Mouse (Mus musculus) embryonic facial prominence, embryonic 11.5 days (tissue): Measurements from ENCODE around the gene Orc3. TPM values are rescaled to one million over a fixed set of nuclear protein-coding genes. Genes with fewer than 3 reads are reported as not detected.

ENCODE experiments used
- ATAC-seq: fragments of 200-750 bp; cut with Nextera tagmentation; replicated peaks from 2 replicates; pipeline ENCODE4 v1.8.0; 2017; ENCODE audit warnings: low read depth; ENCODE audit not compliant: insufficient number of reproducible peaks, low FRiP score, low TSS enrichment
- DNase-seq: peaks from one replicate; pipeline ENCODE4 v3.0.0-alpha.2; 2015; ENCODE audit warnings: low spot score
- H3K27ac ChIP-seq: fragments of 300-500 bp; sonication (generic); replicated peaks from 2 replicates; pipeline ENCODE4 v1.5.1; 2014; ENCODE audit warnings: mild to moderate bottlenecking, low read depth, low read length, control low read depth
- H3K27me3 ChIP-seq: fragments of 300-500 bp; sonication (generic); 2 replicates; pipeline ENCODE4 v1.6.1; 2014; ENCODE audit warnings: mild to moderate bottlenecking, low read length, moderate library complexity, mixed read lengths; ENCODE audit not compliant: control insufficient read depth, insufficient read depth
- H3K36me3 ChIP-seq: fragments of 300-500 bp; sonication (generic); replicated peaks from 2 replicates; pipeline ENCODE4 v1.6.1; 2014; ENCODE audit warnings: low read depth, mild to moderate bottlenecking, low read length, moderate library complexity, mixed read lengths; ENCODE audit not compliant: control insufficient read depth, insufficient read depth
- H3K4me1 ChIP-seq: fragments of 300-500 bp; sonication (generic); 2 replicates; pipeline ENCODE4 v1.6.1; 2014; ENCODE audit warnings: low read length, mixed read lengths; ENCODE audit not compliant: control insufficient read depth, insufficient read depth
- H3K4me2 ChIP-seq: fragments of 300-500 bp; sonication (generic); 2 replicates; pipeline ENCODE4 v1.6.1; 2014; ENCODE audit warnings: low read depth, mild to moderate bottlenecking, control low read depth, low read length, moderate library complexity
- H3K4me3 ChIP-seq: fragments of 300-500 bp; sonication (generic); 2 replicates; pipeline ENCODE4 v1.5.1; 2014; ENCODE audit warnings: low read depth, low read length, control low read depth
- H3K9ac ChIP-seq: fragments of 300-500 bp; sonication (generic); replicated peaks from 2 replicates; pipeline ENCODE4 v1.6.1; 2014; ENCODE audit warnings: mild to moderate bottlenecking, control low read depth, low read length
- H3K9me3 ChIP-seq: fragments of 300-500 bp; sonication (generic); replicated peaks from 2 replicates; pipeline ENCODE4 v1.6.1; 2016; ENCODE audit warnings: mild to moderate bottlenecking, low read length, inconsistent platforms, mixed read lengths; ENCODE audit not compliant: control insufficient read depth
- WGBS: fragments of 180-500 bp; shearing (Covaris S2); extraction: QIAGEN DNeasy Blood & Tissue Kit; methylation state at CpG from one replicate; pipeline ENCODE4 v1.1.7; 2014; 5-methylcytosine and 5-hydroxymethylcytosine counted together
- polyA plus RNA-seq: library from polyadenylated mRNA; unstranded; fragments of >200 nt; fragmentation: Nextera tagmentation; extraction: Ambion mirVana; gene quantifications from 2 replicates; pipeline ENCODE4 v1.2.1, GENCODE M21; 2014

Orc3 gene
- polyA plus RNA-seq, 1 experiment from 2014 or later: 135 TPM

DNA sequence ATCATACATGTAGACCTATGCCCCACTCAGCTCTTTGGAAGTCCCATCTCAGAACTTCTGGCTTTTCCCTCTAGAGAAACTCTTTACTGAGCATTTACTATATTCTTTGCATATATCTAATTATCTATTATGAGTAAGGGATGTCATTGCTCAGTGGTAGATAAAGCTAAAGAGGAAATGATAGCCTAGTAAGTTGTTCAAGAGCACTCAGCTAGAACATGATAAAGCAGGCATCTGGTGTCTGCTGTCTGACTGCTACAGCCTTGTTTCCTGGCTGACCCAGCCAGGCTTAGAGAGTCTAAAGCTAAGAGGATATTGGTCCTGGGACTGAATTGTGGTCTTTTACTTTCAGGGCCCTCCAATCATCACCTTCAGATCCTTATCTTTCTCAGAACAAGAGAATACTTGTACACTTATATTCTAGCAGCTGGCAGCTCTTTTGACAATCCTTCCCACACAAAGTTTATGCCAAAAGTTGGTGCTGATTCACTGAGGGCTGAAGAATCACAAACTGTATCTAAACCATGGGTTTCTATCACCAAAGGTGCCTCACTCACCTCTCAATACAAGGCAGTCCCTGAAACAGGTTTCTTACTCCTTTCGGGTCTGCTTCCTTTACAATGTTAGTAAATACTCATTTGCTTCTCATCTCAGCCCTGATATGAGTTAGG lies 86.2 kb downstream of the Orc3 start:
- no peaks in the 10 kb centered on the region for H3K4me1 ChIP-seq
- H3K9me3 ChIP-seq: no peaks in the 10 kb centered on the region
- no peak overlapping the region for H3K4me3 ChIP-seq
- no peak for DNase-seq
- no peaks in the 10 kb centered on the region for H3K36me3 ChIP-seq
- WGBS: 81% methylated on average over 1 of the region's 1 CpGs
- H3K4me2 ChIP-seq: no peak overlapping the region
- H3K9ac ChIP-seq: no peak overlapping the region
- no peak overlapping the region for H3K27ac ChIP-seq
- no peak for ATAC-seq
- H3K27me3 ChIP-seq: no peaks in the 10 kb centered on the region

DNA sequence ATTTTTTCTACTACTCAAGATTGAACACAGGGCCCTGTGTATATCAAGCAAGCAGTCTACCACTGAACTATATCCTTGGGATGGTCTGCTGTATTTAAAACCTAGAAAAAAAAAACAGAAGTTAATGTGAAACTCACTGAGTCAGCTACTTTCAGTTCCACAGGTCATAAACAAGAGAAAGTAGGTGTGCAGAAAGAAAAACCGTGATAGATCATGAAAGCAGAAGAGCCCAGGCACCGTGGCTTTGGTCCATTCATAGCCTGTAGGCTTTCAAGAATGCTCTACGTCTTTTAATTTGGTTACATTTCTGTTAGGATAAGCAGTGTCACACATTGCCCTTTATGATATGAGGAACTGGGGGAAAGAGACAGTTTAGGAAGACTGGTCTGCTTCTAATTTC lies 88.0 kb downstream of the Orc3 start:
- H3K4me2 ChIP-seq: no peak overlapping the region
- no peak overlapping the region for H3K4me3 ChIP-seq
- no peak overlapping the region for H3K9ac ChIP-seq
- H3K27ac ChIP-seq: no peak overlapping the region
- WGBS: 76% methylated on average over 3 of the region's 3 CpGs
- DNase-seq (no peak), ATAC-seq (no peak)
- H3K9me3 ChIP-seq: no peaks in the 10 kb centered on the region
- H3K4me1 ChIP-seq: no peaks in the 10 kb centered on the region
- H3K27me3 ChIP-seq: no peaks in the 10 kb centered on the region
- H3K36me3 ChIP-seq: no peaks in the 10 kb centered on the region

DNA sequence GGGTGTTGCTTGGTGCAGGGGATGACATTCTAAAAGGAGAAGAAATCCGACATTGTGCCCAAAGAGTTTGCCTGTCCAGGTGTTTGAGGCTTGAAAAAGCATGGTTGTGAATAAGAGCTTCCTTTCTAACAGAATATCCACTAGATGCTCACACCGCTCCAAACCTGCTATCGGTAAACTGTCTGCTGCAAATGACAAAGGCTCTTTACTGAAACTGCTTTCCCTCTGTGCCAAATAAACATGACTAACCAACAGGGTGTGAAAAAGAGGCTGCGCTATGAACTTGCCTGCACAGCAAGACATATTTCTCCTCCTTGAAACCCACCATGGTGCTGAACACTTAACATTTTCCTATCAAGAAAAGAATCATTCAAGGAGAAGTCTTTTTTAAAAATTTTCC lies 91.2 kb downstream of the Orc3 start:
- WGBS: 91% methylated on average over 4 of the region's 4 CpGs
- Histone ChIP-seq H3K27me3 (no peaks in the 10 kb centered on the region), H3K9me3 (no peaks in the 10 kb centered on the region), H3K27ac (no peak overlapping the region), H3K4me3 (no peak overlapping the region), H3K36me3 (no peaks in the 10 kb centered on the region), H3K4me2 (no peak overlapping the region), H3K9ac (no peak overlapping the region), H3K4me1 (no peaks in the 10 kb centered on the region)
- no peak for ATAC-seq
- DNase-seq: no peak

- Histone ChIP-seq H3K9ac (no peak overlapping the region), H3K4me2 (no peak overlapping the region), H3K36me3 (no peaks in the 10 kb centered on the region), H3K27me3 (no peaks in the 10 kb centered on the region), H3K4me3 (no peak overlapping the region), H3K4me1 (no peaks in the 10 kb centered on the region), H3K27ac (no peak overlapping the region), H3K9me3 (no peaks in the 10 kb centered on the region)
- WGBS: 83% methylated on average over 3 of the region's 3 CpGs
- DNase-seq (no peak), ATAC-seq (no peak)
These were observed 91.9 kb downstream of the Orc3 start for GRCm38 (mm10) chr4:34522846-34523245.

Other genes with a start within 250 kb of the Orc3 start
- gene Akirin2, start 64.0 kb downstream of the Orc3 start, polyA plus RNA-seq: 80.7 and 84.6 TPM in 2 replicates
- 80.6 and 82.1 TPM in 2 replicates for gene Rars2, start within 50 bp of the Orc3 start, polyA plus RNA-seq
- gene Slc35a1, start 72.5 kb upstream of the Orc3 start, polyA plus RNA-seq: 40.2 and 41.1 TPM in 2 replicates
- 0.74 and 1.2 TPM in 2 replicates for gene Cfap206, start 115.3 kb upstream of the Orc3 start, polyA plus RNA-seq
- gene Gm136, start 141.3 kb upstream of the Orc3 start, polyA plus RNA-seq: not detected in 2 replicates
- gene Smim8, start 163.5 kb upstream of the Orc3 start, polyA plus RNA-seq: 47.1 and 54.7 TPM in 2 replicates